Mouse (Mus musculus) cortical plate, adult 2 months (tissue): ENCODE results near the gene Rundc1. TPM values are rescaled to one million over a fixed set of nuclear protein-coding genes. Genes with fewer than 3 reads are reported as not detected.
"Not testable (repeated sequence)": the region's sequence is repeated elsewhere in the genome, so short reads cannot be mapped to it uniquely, and the experiment has no call there.

Source experiments
- H3K27ac ChIP-seq: fragments of 200-500 bp; 2 replicates; pipeline ENCODE4 v1.5.1; 2012; ENCODE audit warnings: low read length, control low read depth, inconsistent platforms; ENCODE audit not compliant: insufficient read depth
- H3K4me1 ChIP-seq: fragments of 200-500 bp; 2 replicates; pipeline ENCODE4 v1.6.1; 2011; ENCODE audit warnings: low read length; ENCODE audit not compliant: control insufficient read depth, insufficient read depth
- H3K4me3 ChIP-seq: fragments of 200-500 bp; 2 replicates; pipeline ENCODE4 v1.5.1; 2011; ENCODE audit warnings: mild to moderate bottlenecking, low read length, control low read depth; ENCODE audit not compliant: insufficient read depth
- CTCF ChIP-seq: fragments of 200-500 bp; IDR thresholded peaks from 2 replicates; pipeline ENCODE4 v1.5.1; 2011; ENCODE audit warnings: mild to moderate bottlenecking, control low read depth, low read length; ENCODE audit not compliant: insufficient read depth; ENCODE audit errors: extremely low read depth
- POLR2A ChIP-seq: fragments of 200-500 bp; IDR thresholded peaks from 2 replicates; pipeline ENCODE4 v1.6.1; 2011; ENCODE audit warnings: mild to moderate bottlenecking, low read length, control low read depth; ENCODE audit not compliant: insufficient read depth; ENCODE audit errors: extremely low read depth
- polyA plus RNA-seq: library from polyadenylated mRNA; depleted of rRNA; stranded (reverse); fragments of >200 nt; gene quantifications from 2 replicates; pipeline ENCODE4 v1.2.3, GENCODE M21; 2012; rRNA removed

The Rundc1 gene
- polyA plus RNA-seq: 35.2 and 38.8 TPM in 2 replicates

- H3K4me1 ChIP-seq: peaks cover 2% of the 10 kb centered on the region; the same call in 1 of the 2 replicates
- peak within 1 kb of the TSS; percentile 92 for H3K4me3 ChIP-seq
- peak within 1 kb of the TSS; percentile 92 for H3K27ac ChIP-seq
- TF ChIP-seq POLR2A: peak; percentile 83
- no peak for TF ChIP-seq CTCF
Measured at GRCm38 (mm10) chr11:101424925-101425813, at the start of gene Rundc1, which contains the start of gene Ptges3l. TSS of gene Rundc1 (plus strand) at chr11:101425085. TSS of gene Ptges3l (minus strand) at chr11:101425333.

GRCm38 (mm10) chr11:101378196-101378595 is 46.7 kb upstream of the Rundc1 start:
- H3K4me1 ChIP-seq, H3K4me3 ChIP-seq, H3K27ac ChIP-seq: not testable (repeated sequence)

GRCm38 (mm10) chr11:101378926-101379325 is 46.0 kb upstream of the Rundc1 start:
- no peak overlapping the region for H3K4me3 ChIP-seq
- no peak overlapping the region for H3K27ac ChIP-seq
- TF ChIP-seq POLR2A (no peak), CTCF (no peak)
- no peaks in the 10 kb centered on the region for H3K4me1 ChIP-seq

DNA sequence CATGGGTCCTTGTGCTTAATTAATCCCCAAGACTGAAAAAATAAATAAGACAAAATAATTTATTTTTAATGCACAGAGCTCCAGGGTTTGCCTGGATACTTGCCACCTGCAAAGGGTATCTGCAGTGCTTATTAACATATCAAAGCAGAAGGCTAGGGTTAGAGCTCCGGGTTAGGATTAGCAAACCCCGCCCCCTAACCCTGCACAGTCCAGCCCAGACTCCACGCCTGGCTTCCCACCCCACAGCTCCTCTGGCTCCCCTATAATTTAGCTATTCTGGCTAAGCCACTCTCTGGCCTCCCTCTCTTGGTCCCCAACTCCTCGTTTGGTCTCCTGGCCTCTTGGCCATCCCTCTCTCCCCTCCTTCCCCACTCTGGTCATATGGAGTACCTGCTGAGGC is 43.1 kb upstream of the Rundc1 start:
- H3K27ac ChIP-seq: no peak overlapping the region
- H3K4me3 ChIP-seq: no peak overlapping the region
- TF ChIP-seq CTCF: no peak
- no peak for TF ChIP-seq POLR2A
- H3K4me1 ChIP-seq: no peaks in the 10 kb centered on the region

DNA sequence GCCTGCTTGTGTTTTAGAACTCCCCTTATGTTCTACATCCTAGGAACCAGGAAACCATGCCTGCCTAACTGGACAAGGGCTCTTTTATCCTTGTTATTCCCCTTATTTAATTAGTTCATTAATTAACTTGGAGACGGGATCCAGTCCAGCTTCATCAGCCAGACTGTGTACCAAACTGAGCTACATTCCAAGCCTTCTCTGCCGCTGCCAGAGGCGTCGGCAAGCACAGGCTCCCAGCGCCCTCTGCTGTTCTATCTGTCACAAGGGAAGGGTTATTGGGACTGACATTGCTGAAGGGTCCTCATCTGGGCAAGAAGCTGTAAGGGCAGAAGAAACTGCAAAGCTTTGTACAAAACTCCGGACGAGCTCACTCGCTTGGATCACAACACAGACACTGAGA is 29.8 kb upstream of the Rundc1 start:
- H3K4me1 ChIP-seq: peaks cover 2% of the 10 kb centered on the region; the same call in 1 of the 2 replicates
- no peak overlapping the region for H3K4me3 ChIP-seq
- peak; percentile 94 for TF ChIP-seq CTCF
- no peak for TF ChIP-seq POLR2A
- no peak overlapping the region for H3K27ac ChIP-seq

DNA sequence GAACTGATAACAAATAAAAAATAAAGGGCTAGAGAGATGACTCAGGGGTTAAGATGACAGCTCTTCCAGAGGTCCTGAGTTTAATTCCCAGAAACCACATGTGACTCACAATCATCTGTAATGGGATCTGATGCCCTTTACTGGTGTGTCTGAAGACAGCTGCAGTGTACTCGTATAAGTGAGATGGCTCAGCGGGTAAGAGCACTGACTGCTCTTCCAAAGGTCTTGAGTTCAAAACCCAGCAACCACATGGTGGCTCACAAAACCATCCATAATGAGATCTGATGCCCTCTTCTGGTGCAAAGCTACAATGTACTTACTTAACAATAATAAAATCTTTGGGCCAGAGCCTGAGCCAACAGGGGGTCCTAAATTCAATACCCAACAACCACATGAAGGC is 9.6 kb upstream of the Rundc1 start:
- H3K4me1 ChIP-seq: peaks cover 3% of the 10 kb centered on the region; the same call in 1 of the 2 replicates
- H3K27ac ChIP-seq: no peak overlapping the region
- no peak overlapping the region for H3K4me3 ChIP-seq
- no peak for TF ChIP-seq POLR2A

DNA sequence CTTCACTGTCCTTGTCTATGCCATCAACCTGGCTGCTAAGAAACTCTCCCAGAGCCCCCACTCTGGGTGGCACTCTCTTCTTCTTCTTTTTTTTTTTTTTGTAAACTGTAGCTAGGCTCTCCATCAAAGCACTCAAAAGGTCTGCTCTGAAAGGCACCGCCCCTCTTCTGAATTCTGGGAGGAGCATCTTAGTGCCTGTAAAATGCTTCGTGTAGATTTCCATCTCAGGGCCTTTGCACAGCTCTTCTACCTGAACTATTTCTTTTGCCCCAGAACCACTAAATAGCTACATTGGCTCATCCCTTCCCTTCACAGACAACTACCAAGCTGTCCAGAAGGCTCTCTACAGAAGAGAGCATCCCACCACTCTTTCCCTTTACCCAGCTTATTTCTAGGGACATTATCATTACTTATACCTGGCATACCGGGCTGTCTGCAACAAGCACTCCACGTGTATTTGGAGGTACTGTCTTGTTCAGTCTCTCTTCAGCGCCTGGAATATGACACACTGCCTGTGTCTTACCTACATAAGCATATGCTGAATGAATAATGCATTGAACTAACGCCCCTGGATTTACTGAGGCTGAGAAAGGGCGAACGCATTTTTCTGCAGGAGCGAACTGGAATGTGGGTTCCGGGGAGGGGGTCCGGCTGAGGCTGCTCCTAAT is 8.3 kb upstream of the Rundc1 start:
- peak overlapping the region; percentile 76 for H3K4me3 ChIP-seq
- peaks cover 3% of the 10 kb centered on the region; the same call in 1 of the 2 replicates for H3K4me1 ChIP-seq
- peak overlapping the region; percentile 17; the same call in 1 of the 2 replicates for H3K27ac ChIP-seq
- TF ChIP-seq CTCF (no peak), POLR2A (no peak)

DNA sequence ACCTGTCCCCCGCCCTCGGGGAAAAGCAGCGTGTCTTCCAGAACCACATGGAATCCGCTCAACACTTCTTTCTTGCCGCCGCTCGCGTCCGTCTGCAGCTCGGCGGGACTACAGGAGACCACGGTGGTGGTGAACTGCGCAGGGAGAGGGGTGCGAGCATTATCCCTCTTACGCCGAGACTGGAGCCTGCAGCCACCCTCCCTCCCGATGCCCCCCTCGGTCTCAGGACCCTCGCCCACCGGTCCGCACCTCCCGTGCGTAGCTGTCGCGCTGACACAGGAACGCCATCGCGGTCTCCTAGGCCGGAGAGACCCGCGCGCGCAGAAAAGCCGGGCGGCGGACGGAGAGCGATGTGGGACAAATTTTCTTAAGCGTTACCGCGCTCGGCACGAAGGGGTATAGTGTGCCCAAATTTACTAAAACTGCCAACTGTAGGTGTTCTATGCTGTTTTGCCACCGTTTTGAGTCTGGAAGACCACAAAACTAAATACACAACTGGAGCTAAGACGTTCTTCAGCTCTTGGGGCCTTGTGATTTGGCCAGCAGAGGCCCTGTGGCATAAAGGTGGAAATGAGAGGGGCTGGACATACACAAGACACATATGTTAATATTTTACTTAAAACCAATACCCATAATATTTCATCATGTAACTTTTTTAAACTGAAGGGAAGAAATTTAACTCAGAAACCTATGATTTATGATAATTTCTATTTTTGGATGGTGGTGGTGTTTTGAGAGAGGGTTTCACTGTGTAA is 7.6 kb upstream of the Rundc1 start, which contains the start of gene Aarsd1:
TSS of gene Aarsd1 (minus strand) at position 515 of the 755 bp plus-strand sequence.
- Histone ChIP-seq H3K4me3 (peak within 1 kb of the TSS; percentile 76), H3K27ac (peak within 1 kb of the TSS; percentile 17; the same call in 1 of the 2 replicates), H3K4me1 (peaks cover 3% of the 10 kb centered on the region; the same call in 1 of the 2 replicates)
- TF ChIP-seq POLR2A (peak; percentile 21; the same call in 1 of the 2 replicates), CTCF (no peak)

GRCm38 (mm10) chr11:101418991-101419390 is 5.9 kb upstream of the Rundc1 start:
- Histone ChIP-seq H3K4me3 (no peak overlapping the region), H3K4me1 (peaks cover 3% of the 10 kb centered on the region; the same call in 1 of the 2 replicates), H3K27ac (no peak overlapping the region)
- TF ChIP-seq CTCF (no peak), POLR2A (no peak)

- TF ChIP-seq POLR2A (no peak), CTCF (peak; percentile 21)
- H3K4me3 ChIP-seq: no peak overlapping the region
- H3K4me1 ChIP-seq: peaks cover 4% of the 10 kb centered on the region; the same call in 1 of the 2 replicates
- no peak overlapping the region for H3K27ac ChIP-seq
Measured at GRCm38 (mm10) chr11:101419610-101420009, 5.3 kb upstream of the Rundc1 start.
